Mouse (Mus musculus): Measurements from ENCODE around the gene Tgfa.

DNA sequence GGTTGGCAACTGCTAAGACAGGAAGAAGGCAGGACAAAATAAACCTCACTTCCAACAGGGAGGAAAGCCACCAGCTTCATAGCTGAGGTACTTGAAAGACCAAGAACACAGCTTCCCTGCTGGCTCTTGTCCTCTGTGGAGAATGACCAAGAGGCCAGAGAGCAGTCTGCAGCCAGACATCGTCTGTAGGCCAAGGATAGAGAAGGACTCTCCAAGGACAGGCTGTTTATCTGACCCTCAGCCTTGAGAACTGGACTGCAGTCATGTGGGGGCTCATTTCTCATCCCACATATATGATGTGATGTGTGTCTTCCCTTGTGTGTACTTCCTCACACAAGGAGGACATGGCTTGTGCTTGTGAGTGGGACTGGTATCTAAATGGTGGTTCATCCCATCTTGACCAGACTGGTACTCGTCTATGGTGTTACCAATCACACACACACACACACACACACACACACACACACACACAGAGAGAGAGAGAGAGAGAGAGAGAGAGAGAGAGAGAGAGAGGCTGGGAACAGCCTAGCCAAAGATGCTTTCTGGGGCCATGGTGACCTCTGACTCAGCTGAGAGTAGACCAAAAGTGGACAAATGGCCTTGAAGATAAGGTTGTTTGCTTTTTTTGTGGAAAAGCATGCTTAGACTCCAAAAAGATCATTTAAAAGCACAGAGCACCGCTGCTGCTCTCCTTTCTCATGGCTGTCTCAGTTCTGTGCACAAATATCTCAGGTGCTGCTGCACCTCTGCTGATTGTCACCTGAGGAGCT lies 18.0 kb downstream of the Tgfa start:
- no peak for TF ChIP-seq CTCF (conservative IDR thresholded peaks at IDR 0.05; ENCODE audit: low read length)
- no peak for TF ChIP-seq POU5F1 (IDR thresholded peaks at IDR 0.05; ENCODE audit: borderline replicate concordance, low read length)

All from E14TG2a.4 (cell line).